Mouse (Mus musculus) hindbrain, embryonic 14.5 days (tissue): Measurements from ENCODE around the gene Zp3. TPM values are rescaled to one million over a fixed set of nuclear protein-coding genes. Genes with fewer than 3 reads are reported as not detected.
A peak's percentile ranks its signal among the peaks of the same experiment; 100 is the strongest.

Experiments
- ATAC-seq: fragments of 200-750 bp; cut with Nextera tagmentation; 2 replicates; pipeline ENCODE4 v1.8.0; 2017; ENCODE audit warnings: moderate number of reproducible peaks, mild to moderate bottlenecking, moderate TSS enrichment, moderate library complexity; ENCODE audit not compliant: low FRiP score
- DNase-seq: peaks from one replicate; pipeline ENCODE4 v3.0.0-alpha.2; 2015; ENCODE audit warnings: low spot score
- H3K27ac ChIP-seq: fragments of 300-500 bp; sonication (generic); 2 replicates; pipeline ENCODE4 v1.5.1; 2014; ENCODE audit warnings: mild to moderate bottlenecking, moderate library complexity
- H3K27me3 ChIP-seq: fragments of 300-500 bp; sonication (generic); 2 replicates; pipeline ENCODE4 v1.6.1; 2014; ENCODE audit warnings: mild to moderate bottlenecking, low read length, mixed read lengths; ENCODE audit not compliant: control insufficient read depth, insufficient read depth
- H3K36me3 ChIP-seq: fragments of 300-500 bp; sonication (generic); replicated peaks from 2 replicates; pipeline ENCODE4 v1.6.1; 2014; ENCODE audit not compliant: control insufficient read depth, insufficient read depth
- H3K4me1 ChIP-seq: fragments of 300-500 bp; sonication (generic); replicated peaks from 2 replicates; pipeline ENCODE4 v1.6.1; 2014; ENCODE audit warnings: antibody characterized with exemption, low read length, mixed read lengths; ENCODE audit not compliant: control insufficient read depth, insufficient read depth
- H3K4me2 ChIP-seq: fragments of 300-500 bp; sonication (generic); replicated peaks from 2 replicates; pipeline ENCODE4 v1.6.1; 2014; ENCODE audit warnings: mild to moderate bottlenecking, moderate library complexity
- H3K4me3 ChIP-seq: fragments of 300-500 bp; sonication (generic); replicated peaks from 2 replicates; pipeline ENCODE4 v1.5.1; 2014; ENCODE audit warnings: mild to moderate bottlenecking, low read length
- H3K9ac ChIP-seq: fragments of 300-500 bp; sonication (generic); 2 replicates; pipeline ENCODE4 v1.6.1; 2014
- H3K9me3 ChIP-seq: fragments of 300-500 bp; sonication (generic); 2 replicates; pipeline ENCODE4 v1.6.1; 2016; ENCODE audit warnings: low read length; ENCODE audit not compliant: control insufficient read depth
- WGBS: fragments of 180-500 bp; shearing (Covaris S2); extraction: QIAGEN DNeasy Blood & Tissue Kit; methylation state at CpG from one replicate; pipeline ENCODE4 v1.1.7; 2014; 5-methylcytosine and 5-hydroxymethylcytosine counted together
- polyA plus RNA-seq: library from polyadenylated mRNA; unstranded; fragments of >200 nt; fragmentation: Nextera tagmentation; extraction: Ambion mirVana; gene quantifications from 2 replicates; pipeline ENCODE4 v1.2.1, GENCODE M21; 2014

The Zp3 gene
- polyA plus RNA-seq, 1 experiment from 2014 or later = not detected

GRCm38 (mm10) chr5:135993381-135993965 lies 13.6 kb downstream of the Zp3 start:
- Histone ChIP-seq H3K27ac (no peak overlapping the region), H3K9me3 (no peaks in the 10 kb centered on the region), H3K4me3 (no peak overlapping the region), H3K4me2 (no peak overlapping the region), H3K9ac (no peak overlapping the region), H3K36me3 (peaks cover 21% of the 10 kb centered on the region), H3K4me1 (peaks cover 6% of the 10 kb centered on the region), H3K27me3 (no peaks in the 10 kb centered on the region)
- DNase-seq = no peak
- ATAC-seq = no peak
- 60% methylated on average over 5 of the region's 5 CpGs for WGBS

- Histone ChIP-seq H3K27me3 (no peaks in the 10 kb centered on the region), H3K4me3 (peak overlapping the region; percentile 83)
These were observed 14.4 kb downstream of the Zp3 start for GRCm38 (mm10) chr5:135994335-135994724.

GRCm38 (mm10) chr5:135994725-135995687 lies 15.1 kb downstream of the Zp3 start, which contains the start of gene Dtx2:
Gene Dtx2, plus strand, starts transcription at chr5:135994800.
- Histone ChIP-seq H3K36me3 (peaks cover 33% of the 10 kb centered on the region), H3K4me3 (peak within 1 kb of the TSS; percentile 83), H3K9ac (peak within 1 kb of the TSS; percentile 89), H3K4me1 (peaks cover 6% of the 10 kb centered on the region), H3K27ac (peak within 1 kb of the TSS; percentile 86), H3K9me3 (no peaks in the 10 kb centered on the region), H3K4me2 (peak within 1 kb of the TSS; percentile 85), H3K27me3 (no peaks in the 10 kb centered on the region)
- DNase-seq (peak; percentile 97), ATAC-seq (peak; percentile 94)
- under 1% methylated on average over 47 of the region's 47 CpGs for WGBS

More at GRCm38 (mm10) chr5:135994335-135994724, 14.4 kb downstream of the Zp3 start:
- DNase-seq (no peak), ATAC-seq (peak; percentile 3; the same call in 1 of the 2 replicates)
- H3K4me2 ChIP-seq = peak overlapping the region; percentile 85; the same call in 1 of the 2 replicates
- 61% methylated on average over 8 of the region's 8 CpGs for WGBS
- H3K4me1 ChIP-seq = peaks cover 6% of the 10 kb centered on the region
- no peaks in the 10 kb centered on the region for H3K9me3 ChIP-seq
- no peak overlapping the region for H3K27ac ChIP-seq
- peaks cover 28% of the 10 kb centered on the region for H3K36me3 ChIP-seq
- H3K9ac ChIP-seq = no peak overlapping the region

- no peak overlapping the region; the same call in 1 of the 2 replicates for H3K9ac ChIP-seq
- H3K27ac ChIP-seq = no peak overlapping the region
- DNase-seq = no peak
- H3K36me3 ChIP-seq = peaks cover 34% of the 10 kb centered on the region
- WGBS = 91% methylated on average over 8 of the region's 8 CpGs
- no peaks in the 10 kb centered on the region for H3K27me3 ChIP-seq
- peak overlapping the region; percentile 85; the same call in 1 of the 2 replicates for H3K4me2 ChIP-seq
- peaks cover 6% of the 10 kb centered on the region for H3K4me1 ChIP-seq
- no peak for ATAC-seq
- no peak overlapping the region for H3K4me3 ChIP-seq
- no peaks in the 10 kb centered on the region for H3K9me3 ChIP-seq
These were observed 16.3 kb downstream of the Zp3 start for GRCm38 (mm10) chr5:135996162-135996561.

GRCm38 (mm10) chr5:136001222-136001621 lies 21.3 kb downstream of the Zp3 start:
- no peak overlapping the region for H3K9ac ChIP-seq
- no peak for DNase-seq
- ATAC-seq = no peak
- H3K4me1 ChIP-seq = no peaks in the 10 kb centered on the region
- peaks cover 39% of the 10 kb centered on the region for H3K36me3 ChIP-seq
- 93% methylated on average over 6 of the region's 6 CpGs for WGBS
- H3K9me3 ChIP-seq = no peaks in the 10 kb centered on the region
- H3K4me2 ChIP-seq = no peak overlapping the region
- H3K4me3 ChIP-seq = no peak overlapping the region
- no peaks in the 10 kb centered on the region for H3K27me3 ChIP-seq
- H3K27ac ChIP-seq = no peak overlapping the region

- Histone ChIP-seq H3K4me3 (no peak overlapping the region), H3K4me1 (no peaks in the 10 kb centered on the region), H3K9ac (no peak overlapping the region), H3K4me2 (no peak overlapping the region), H3K9me3 (no peaks in the 10 kb centered on the region), H3K27me3 (no peaks in the 10 kb centered on the region), H3K36me3 (peaks cover 30% of the 10 kb centered on the region), H3K27ac (no peak overlapping the region)
- WGBS = 75% methylated on average over 2 of the region's 2 CpGs
- ATAC-seq = no peak
- DNase-seq = no peak
These were observed 22.4 kb downstream of the Zp3 start for GRCm38 (mm10) chr5:136002325-136002724.

GRCm38 (mm10) chr5:136002751-136003151 lies 22.9 kb downstream of the Zp3 start:
- H3K4me1 ChIP-seq = no peaks in the 10 kb centered on the region
- no peak overlapping the region for H3K4me2 ChIP-seq
- WGBS = 65% methylated on average over 3 of the region's 3 CpGs
- H3K9ac ChIP-seq = no peak overlapping the region
- DNase-seq (no peak), ATAC-seq (no peak)
- no peak overlapping the region for H3K4me3 ChIP-seq
- no peaks in the 10 kb centered on the region for H3K27me3 ChIP-seq
- no peak overlapping the region for H3K27ac ChIP-seq
- H3K36me3 ChIP-seq = peaks cover 26% of the 10 kb centered on the region
- H3K9me3 ChIP-seq = no peaks in the 10 kb centered on the region

GRCm38 (mm10) chr5:136004537-136004936 lies 24.6 kb downstream of the Zp3 start:
- H3K4me1 ChIP-seq = no peaks in the 10 kb centered on the region
- H3K36me3 ChIP-seq = peaks cover 13% of the 10 kb centered on the region; the same call in 1 of the 2 replicates
- 88% methylated on average over 4 of the region's 4 CpGs for WGBS
- H3K27ac ChIP-seq = no peak overlapping the region
- H3K4me2 ChIP-seq = no peak overlapping the region
- no peaks in the 10 kb centered on the region for H3K9me3 ChIP-seq
- H3K27me3 ChIP-seq = no peaks in the 10 kb centered on the region
- no peak for DNase-seq
- no peak overlapping the region for H3K9ac ChIP-seq
- H3K4me3 ChIP-seq = no peak overlapping the region
- no peak for ATAC-seq

- no peak for ATAC-seq
- no peak overlapping the region for H3K4me2 ChIP-seq
- no peak for DNase-seq
- H3K4me1 ChIP-seq = no peaks in the 10 kb centered on the region
- H3K9me3 ChIP-seq = no peaks in the 10 kb centered on the region
- no peak overlapping the region for H3K27ac ChIP-seq
- 84% methylated on average over 7 of the region's 7 CpGs for WGBS
- no peak overlapping the region for H3K9ac ChIP-seq
- peaks cover 34% of the 10 kb centered on the region for H3K36me3 ChIP-seq
- H3K27me3 ChIP-seq = no peaks in the 10 kb centered on the region
- H3K4me3 ChIP-seq = no peak overlapping the region
These were observed 27.8 kb downstream of the Zp3 start for GRCm38 (mm10) chr5:136007745-136008144.
